Mouse (Mus musculus) left cerebral cortex, adult 18-20 months (tissue): ENCODE results near the gene C2cd4b. TPM values are rescaled to one million over a fixed set of nuclear protein-coding genes. Genes with fewer than 3 reads are reported as not detected.
A peak's percentile ranks its signal among the peaks of the same experiment; 100 is the strongest.

Source experiments
- DNase-seq, 2 experiments: peaks; one replicate each; pipeline ENCODE4 v3.0.0; 2021 to 2022; ENCODE audit warnings: low spot score in 2 of 2, mixed read lengths in 1 of 2
- long read RNA-seq, 2 experiments: library from polyadenylated mRNA; stranded (forward); transcript quantifications; one replicate each; pipeline ENCODE4 v2.0.0; 2021
- total RNA-seq, 2 experiments: library from RNA; stranded (reverse); gene quantifications; 2 replicates each; pipeline ENCODE4 v1.2.3; 2021

The C2cd4b gene
- total RNA-seq, result 1 to 10 TPM; 2.8 to 3.2 TPM
- long read RNA-seq, experiment 1, transcript C2cd4b-201 (2 exons, 1,327 nt), result major isoform, 5 of 6 reads
- long read RNA-seq, experiment 1, partial matches to known transcripts, result 0 of 6 reads
- long read RNA-seq, experiment 1, other reads (novel, unspliced or antisense), result 1 of 6 reads
- long read RNA-seq, experiment 2, partial matches to known transcripts, result 0 of 4 reads
- long read RNA-seq, experiment 2, other reads (novel, unspliced or antisense), result 0 of 4 reads

- DNase-seq, result peak; percentile 54 to 62
These were observed at the start of gene C2cd4b for GRCm38 (mm10) chr9:67759163-67759955. Gene C2cd4b (plus strand): TSS chr9:67759437.

- peak; percentile 77 to 80 for DNase-seq
These were observed 48.0 kb upstream of the C2cd4b start for GRCm38 (mm10) chr9:67711051-67711877.

- no peak for DNase-seq
These were observed 47.1 kb upstream of the C2cd4b start for GRCm38 (mm10) chr9:67712146-67712545.

GRCm38 (mm10) chr9:67717081-67717480, 42.2 kb upstream of the C2cd4b start:
- peak; percentile 19 to 57 for DNase-seq

- DNase-seq, result no peak
These were observed 40.6 kb upstream of the C2cd4b start for GRCm38 (mm10) chr9:67718596-67718995.

- peak; percentile 15 to 32 for DNase-seq
These were observed 39.1 kb upstream of the C2cd4b start for GRCm38 (mm10) chr9:67720150-67720549.

- DNase-seq, result peak; percentile 60 to 67
These were observed 36.9 kb upstream of the C2cd4b start for GRCm38 (mm10) chr9:67722378-67722777.

- DNase-seq, result no peak
These were observed 34.0 kb upstream of the C2cd4b start for GRCm38 (mm10) chr9:67725196-67725595.

GRCm38 (mm10) chr9:67733716-67734115, 25.5 kb upstream of the C2cd4b start:
- DNase-seq, result no peak

- peak; percentile 58 to 68 for DNase-seq
These were observed 23.8 kb upstream of the C2cd4b start for GRCm38 (mm10) chr9:67735426-67735825.

GRCm38 (mm10) chr9:67741256-67741655, 18.0 kb upstream of the C2cd4b start:
- no peak for DNase-seq

- DNase-seq, result no peak
These were observed 5.6 kb upstream of the C2cd4b start for GRCm38 (mm10) chr9:67753411-67754182.

- DNase-seq, result no peak
These were observed 4.5 kb upstream of the C2cd4b start for GRCm38 (mm10) chr9:67754713-67755112.

- peak; percentile 64 to 66 for DNase-seq
These were observed 551 bp upstream of the C2cd4b start for GRCm38 (mm10) chr9:67758686-67759085.

- DNase-seq, result peak; percentile 62 to 80
These were observed 923 bp downstream of the C2cd4b start for GRCm38 (mm10) chr9:67759956-67760764.

- no peak for DNase-seq
These were observed 1.8 kb downstream of the C2cd4b start for GRCm38 (mm10) chr9:67760991-67761390.

- DNase-seq, result no peak
These were observed 4.1 kb downstream of the C2cd4b start for GRCm38 (mm10) chr9:67763326-67763725.

- no peak for DNase-seq
These were observed 7.2 kb downstream of the C2cd4b start for GRCm38 (mm10) chr9:67766405-67766804.

- DNase-seq, result no peak
These were observed 7.7 kb downstream of the C2cd4b start for GRCm38 (mm10) chr9:67766948-67767347.

- DNase-seq, result no peak
These were observed 9.6 kb downstream of the C2cd4b start for GRCm38 (mm10) chr9:67768843-67769242.
